Mouse (Mus musculus) megakaryocyte, embryonic 14.5 days (primary cell): ENCODE measurements around the gene Birc3.

Experiments used
- FLI1 ChIP-seq: IDR thresholded peaks from 2 replicates; pipeline ENCODE4 v1.6.1; 2012; ENCODE audit warnings: low read length, inconsistent platforms, mixed read lengths
- GATA1 ChIP-seq: IDR thresholded peaks from 3 replicates; pipeline ENCODE4 v1.6.1; 2012; ENCODE audit warnings: mixed read lengths, low read length, inconsistent platforms, borderline replicate concordance

- TF ChIP-seq GATA1, result no peak
- TF ChIP-seq FLI1, result no peak
These were observed 4.0 kb downstream of the Birc3 start for GRCm38 (mm10) chr9:7868838-7869491.
